In the genomic region with DNA sequence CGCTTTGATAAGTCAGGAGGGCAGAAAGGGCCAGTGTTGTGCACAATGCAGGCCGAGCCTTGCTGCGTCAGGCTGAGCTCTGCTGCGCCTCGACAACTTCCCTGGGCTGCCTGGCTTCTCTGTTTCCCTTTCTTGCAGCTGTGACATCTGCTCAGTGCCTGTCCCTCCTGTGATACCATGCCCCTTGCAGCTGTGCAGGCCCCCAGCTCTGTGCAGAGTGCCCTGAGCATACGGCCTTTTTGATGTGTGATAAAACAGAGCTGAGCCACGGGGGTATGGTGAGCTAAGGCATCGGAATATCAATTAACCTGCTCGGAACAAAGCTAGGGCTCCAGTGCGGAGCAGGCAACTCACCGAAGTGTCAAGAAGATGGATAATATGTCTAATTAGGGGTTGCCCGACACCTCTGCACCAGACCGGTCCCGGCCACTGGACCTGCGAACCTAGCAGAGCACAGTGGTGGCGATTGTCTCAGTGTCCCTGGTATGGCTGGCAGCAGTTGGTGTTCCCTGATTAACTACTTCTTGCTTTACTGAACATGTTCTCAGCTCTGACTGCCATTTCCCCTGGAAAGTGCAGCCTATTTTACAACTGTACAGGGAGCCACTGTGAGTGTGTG, we compare ENCODE assay signal across 14 mouse cellular contexts. TPM values are rescaled to one million over a fixed set of nuclear protein-coding genes. Genes with fewer than 3 reads are reported as not detected.
DNase-seq lines count a peak whose midpoint lies in the region; ATAC-seq and TF ChIP-seq lines count a peak whose summit lies in the region.
"Had no signal": no experiment of that assay in that cellular context is flagged by ENCODE, and none has a peak within 500 bp of the region (broad histone marks: within the 10 kb centered on the region; RNA-seq: fewer than 3 reads in every experiment).

No protein-coding gene starts in this region.

- no peaks in the 10 kb centered on the region for H3K9me3 ChIP-seq in stomach, embryonic 14.5 days (ENCODE audit: control insufficient read depth, low read depth, low read length)
- H3K9me3 ChIP-seq in stomach, postnatal 0 days (ENCODE audit: control insufficient read depth, low read length): no peaks in the 10 kb centered on the region
- no peaks in the 10 kb centered on the region for H3K9me3 ChIP-seq in limb, embryonic 10.5 days (replicated peaks)
- H3K9me3 ChIP-seq in midbrain, postnatal 0 days (ENCODE audit: low read length): no peaks in the 10 kb centered on the region
- no peaks in the 10 kb centered on the region for H3K9me3 ChIP-seq in intestine, postnatal 0 days (ENCODE audit: control insufficient read depth)

- WGBS in stomach, embryonic 14.5 days: 39% methylated on average over 16 of the region's 16 CpGs
- WGBS in stomach, postnatal 0 days: 42% methylated on average over 16 of the region's 16 CpGs
- WGBS in limb, embryonic 10.5 days: 6% methylated on average over 16 of the region's 16 CpGs
- 31% methylated on average over 16 of the region's 16 CpGs for WGBS in midbrain, postnatal 0 days
- WGBS in intestine, postnatal 0 days: 56% methylated on average over 16 of the region's 16 CpGs

- no peak overlapping the region for H3K4me2 ChIP-seq in stomach, embryonic 14.5 days (replicated peaks; ENCODE audit: low read depth, low read length)
- H3K4me2 ChIP-seq in stomach, postnatal 0 days (replicated peaks; ENCODE audit: low read depth): no peak overlapping the region
- no peak overlapping the region for H3K4me2 ChIP-seq in midbrain, postnatal 0 days (ENCODE audit: low read depth, low read length, poor library complexity, severe bottlenecking)
- no peak overlapping the region for H3K4me2 ChIP-seq in intestine, postnatal 0 days (replicated peaks; ENCODE audit: low read depth)

- H3K9ac ChIP-seq in stomach, embryonic 14.5 days (replicated peaks; ENCODE audit: low read depth, low read length): 0 out of 2 replicates have a peak overlapping the region, but pooled peaks have one; percentile 6
- no peak overlapping the region for H3K9ac ChIP-seq in stomach, postnatal 0 days (ENCODE audit: low read length)
- H3K9ac ChIP-seq in midbrain, postnatal 0 days (replicated peaks; ENCODE audit: low read length, poor library complexity, severe bottlenecking): no peak overlapping the region
- H3K9ac ChIP-seq in intestine, postnatal 0 days (ENCODE audit: low read depth, low read length): no peak overlapping the region

- no peak for TF ChIP-seq CTCF in stomach, postnatal 0 days (IDR thresholded peaks at IDR 0.05; ENCODE audit: low read depth)
- TF ChIP-seq CTCF in midbrain, postnatal 0 days (IDR thresholded peaks at IDR 0.05): no peak
- no peak for TF ChIP-seq CTCF in intestine, postnatal 0 days (IDR thresholded peaks at IDR 0.05; ENCODE audit: low read depth)

- DNase-seq in stomach, postnatal 0 days (ENCODE audit: low spot score): no peak
- no peak for DNase-seq in limb, embryonic 10.5 days (ENCODE audit: low spot score)
- DNase-seq in midbrain, postnatal 0 days (ENCODE audit: low spot score): no peak
- DNase-seq in MN1 (ENCODE audit: low spot score): no peak
- no peak for DNase-seq in left cerebral cortex, adult 8-10 months (ENCODE audit: low spot score in 2 of 2)
- DNase-seq: cerebellum, adult 11 months; gastrocnemius, postnatal 10 days; heart, postnatal 14 days; kidney, postnatal 4 days; liver; spleen, adult 18-20 months had no signal

- no peak overlapping the region for H3K4me3 ChIP-seq in stomach, embryonic 14.5 days (ENCODE audit: low read depth, low read length)
- no peak overlapping the region for H3K4me3 ChIP-seq in stomach, postnatal 0 days (ENCODE audit: low read depth, low read length)
- no peak overlapping the region for H3K4me3 ChIP-seq in limb, embryonic 10.5 days
- H3K4me3 ChIP-seq in midbrain, postnatal 0 days (ENCODE audit: low read depth, low read length): no peak overlapping the region
- no peak overlapping the region for H3K4me3 ChIP-seq in intestine, postnatal 0 days (ENCODE audit: low read depth, low read length)

- H3K36me3 ChIP-seq in stomach, embryonic 14.5 days (ENCODE audit: control insufficient read depth, insufficient read depth, low read length): no peaks in the 10 kb centered on the region
- no peaks in the 10 kb centered on the region for H3K36me3 ChIP-seq in stomach, postnatal 0 days (ENCODE audit: control insufficient read depth, insufficient read depth, low read length)
- H3K36me3 ChIP-seq in limb, embryonic 10.5 days: no peaks in the 10 kb centered on the region
- H3K36me3 ChIP-seq in midbrain, postnatal 0 days (ENCODE audit: insufficient read depth, low read length): no peaks in the 10 kb centered on the region
- no peaks in the 10 kb centered on the region for H3K36me3 ChIP-seq in intestine, postnatal 0 days (ENCODE audit: control insufficient read depth, insufficient read depth)

- no peak overlapping the region for H3K27ac ChIP-seq in stomach, embryonic 14.5 days (ENCODE audit: low read length)
- H3K27ac ChIP-seq in stomach, postnatal 0 days (replicated peaks): no peak overlapping the region
- 0 out of 2 replicates have a peak overlapping the region, but pooled peaks have one; percentile 37 for H3K27ac ChIP-seq in limb, embryonic 10.5 days
- peak overlapping the region; percentile 32; the same call in 1 of the 2 replicates for H3K27ac ChIP-seq in midbrain, postnatal 0 days (ENCODE audit: low read depth, low read length)
- H3K27ac ChIP-seq in intestine, postnatal 0 days (ENCODE audit: low read depth, low read length): no peak overlapping the region

- TF ChIP-seq EP300 in stomach, postnatal 0 days (optimal IDR thresholded peaks at IDR 0.05): no peak

- no peaks in the 10 kb centered on the region for H3K4me1 ChIP-seq in stomach, embryonic 14.5 days (ENCODE audit: control insufficient read depth, insufficient read depth, low read length)
- H3K4me1 ChIP-seq in stomach, postnatal 0 days (replicated peaks; ENCODE audit: control insufficient read depth, insufficient read depth): no peaks in the 10 kb centered on the region
- H3K4me1 ChIP-seq in limb, embryonic 10.5 days: peaks cover 16% of the 10 kb centered on the region
- no peaks in the 10 kb centered on the region for H3K4me1 ChIP-seq in midbrain, postnatal 0 days (ENCODE audit: insufficient read depth, low read length)
- no peaks in the 10 kb centered on the region for H3K4me1 ChIP-seq in intestine, postnatal 0 days (replicated peaks; ENCODE audit: control insufficient read depth, insufficient read depth, low read length)

- ATAC-seq in stomach, embryonic 14.5 days (ENCODE audit: insufficient number of reproducible peaks, insufficient read depth, low FRiP score, low read depth): no peak
- ATAC-seq in stomach, postnatal 0 days (ENCODE audit: low FRiP score, low TSS enrichment): no peak
- 0 out of 2 replicates have a peak, but pooled peaks have one; percentile 31 for ATAC-seq in midbrain, postnatal 0 days (ENCODE audit: low FRiP score)
- no peak for ATAC-seq in intestine, postnatal 0 days
- no peak for ATAC-seq in inflammation-experienced regulatory T-cells, adult 6 months

- H3K27me3 ChIP-seq in stomach, embryonic 14.5 days (ENCODE audit: control insufficient read depth, insufficient read depth, low read length): no peaks in the 10 kb centered on the region
- no peaks in the 10 kb centered on the region for H3K27me3 ChIP-seq in stomach, postnatal 0 days (ENCODE audit: control insufficient read depth, insufficient read depth, low read length)
- peaks cover 35% of the 10 kb centered on the region for H3K27me3 ChIP-seq in limb, embryonic 10.5 days (ENCODE audit: low read depth, poor library complexity, severe bottlenecking)
- no peaks in the 10 kb centered on the region for H3K27me3 ChIP-seq in midbrain, postnatal 0 days (ENCODE audit: insufficient read depth, low read length)
- H3K27me3 ChIP-seq in intestine, postnatal 0 days (replicated peaks; ENCODE audit: control insufficient read depth, insufficient read depth, low read length): no peaks in the 10 kb centered on the region

RNA-seq across cellular contexts. Expression of a gene that starts 27.9 kb away (rescaled TPM):
- 0.42 and 0.59 TPM in 2 replicates for polyA plus RNA-seq in stomach, embryonic 14.5 days (2014; fragmentation: Nextera tagmentation; extraction: Ambion mirVana)
- polyA plus RNA-seq in stomach, postnatal 0 days (2015; fragmentation: Nextera tagmentation; extraction: Ambion mirVana): 0.29 and 0.40 TPM in 2 replicates
- polyA plus RNA-seq in limb, embryonic 10.5 days (2016; fragmentation: Nextera tagmentation; extraction: Ambion mirVana): 0.41 and 0.58 TPM in 2 replicates
- 2.3 and 2.8 TPM in 2 replicates for total RNA-seq in midbrain, postnatal 0 days (2014; rRNA removed)
- polyA plus RNA-seq in midbrain, postnatal 0 days (2015; fragmentation: Nextera tagmentation; extraction: Ambion mirVana): 4.9 and 5.3 TPM in 2 replicates
- polyA plus RNA-seq in intestine, postnatal 0 days (2015; fragmentation: Nextera tagmentation; extraction: Ambion mirVana): 0.16 TPM in 1 of 2 replicates, not detected in the other
- 1 to 10 TPM; 1.7 to 2.6 (median 2.4) TPM for total RNA-seq in left cerebral cortex, adult 8-10 months (2022)
- polyA plus RNA-seq in inflammation-experienced regulatory T-cells, adult 6 months (2017; shearing (Covaris generic)): not detected
- total RNA-seq: gastrocnemius, postnatal 10 days had no signal

RNA-seq across cellular contexts. Expression of a gene that starts 28.4 kb away (rescaled TPM):
- polyA plus RNA-seq in stomach, embryonic 14.5 days (2014; fragmentation: Nextera tagmentation; extraction: Ambion mirVana): 1.6 and 2.1 TPM in 2 replicates
- polyA plus RNA-seq in stomach, postnatal 0 days (2015; fragmentation: Nextera tagmentation; extraction: Ambion mirVana): 0.57 and 0.69 TPM in 2 replicates
- polyA plus RNA-seq in limb, embryonic 10.5 days (2016; fragmentation: Nextera tagmentation; extraction: Ambion mirVana): 2.5 and 2.8 TPM in 2 replicates
- total RNA-seq in midbrain, postnatal 0 days (2014; rRNA removed): not detected in 2 replicates
- 2.5 and 2.7 TPM in 2 replicates for polyA plus RNA-seq in midbrain, postnatal 0 days (2015; fragmentation: Nextera tagmentation; extraction: Ambion mirVana)
- polyA plus RNA-seq in intestine, postnatal 0 days (2015; fragmentation: Nextera tagmentation; extraction: Ambion mirVana): 0.60 and 0.86 TPM in 2 replicates
- total RNA-seq in left cerebral cortex, adult 8-10 months (2022): 1 to 10 TPM in 2 of 4 experiments, under 1 TPM in 2; 0.55 to 2.1 (median 1.1) TPM
- polyA plus RNA-seq in inflammation-experienced regulatory T-cells, adult 6 months (2017; shearing (Covaris generic)): 1 to 10 TPM in 1 of 3 experiments, not detected in 2; 1.1 TPM
- total RNA-seq: gastrocnemius, postnatal 10 days had no signal

Comparison
In these comparisons a context has a peak if more than half of its experiments do, and no peak if none do; other contexts are left out.
1. H3K27ac ChIP-seq: peak in limb, embryonic 10.5 days (single experiment) and midbrain, postnatal 0 days (single experiment); none in stomach, embryonic 14.5 days (single experiment), stomach, postnatal 0 days (single experiment) and intestine, postnatal 0 days (single experiment).